Mouse (Mus musculus): ENCODE data around the gene Aqp8.

The Aqp8 gene

DNA sequence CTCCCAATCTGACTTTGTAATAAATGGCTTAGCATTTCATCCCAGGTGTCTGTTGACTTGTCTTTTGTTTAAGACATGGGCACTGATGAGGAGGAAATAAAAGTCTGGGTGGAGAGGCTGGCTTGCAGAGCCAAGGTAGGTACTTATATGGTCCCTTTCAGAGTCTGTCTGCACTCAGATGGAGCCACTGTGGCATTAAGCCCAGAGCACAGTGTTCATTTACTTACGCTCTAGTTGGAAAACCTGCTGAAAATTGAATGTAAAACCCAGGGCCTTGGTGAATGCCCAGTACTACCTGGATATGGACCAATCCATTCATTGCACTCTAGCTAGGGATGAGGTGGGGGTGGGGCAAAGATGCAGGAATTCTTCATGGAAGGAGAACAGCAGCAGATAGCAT is 5.9 kb downstream of the Aqp8 start:
- no peak for DNase-seq (ENCODE audit: low read depth in 2 of 2, low spot score in 2 of 2)

DNA sequence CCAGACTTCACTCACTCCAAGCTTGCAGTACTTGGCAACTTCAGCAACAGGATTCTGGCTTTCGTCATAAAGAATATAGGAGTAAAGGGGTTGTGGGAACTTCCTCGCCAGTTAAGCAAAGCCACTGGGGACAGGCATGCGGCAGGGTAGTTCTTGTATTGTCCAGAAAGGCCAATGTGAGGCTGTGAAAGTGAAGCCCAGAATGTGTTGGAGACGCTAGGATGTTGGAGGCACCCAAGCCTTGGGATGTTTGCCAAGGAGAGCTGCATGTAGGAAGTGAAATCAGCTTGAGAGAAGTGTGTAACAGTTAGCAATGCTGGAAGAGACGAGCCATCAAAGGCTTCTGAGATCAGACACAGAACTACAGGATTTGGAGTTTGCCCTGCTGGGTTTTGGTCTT is 25.6 kb downstream of the Aqp8 start:
- DNase-seq (ENCODE audit: low read depth in 2 of 2, low spot score in 2 of 2), result no peak

DNA sequence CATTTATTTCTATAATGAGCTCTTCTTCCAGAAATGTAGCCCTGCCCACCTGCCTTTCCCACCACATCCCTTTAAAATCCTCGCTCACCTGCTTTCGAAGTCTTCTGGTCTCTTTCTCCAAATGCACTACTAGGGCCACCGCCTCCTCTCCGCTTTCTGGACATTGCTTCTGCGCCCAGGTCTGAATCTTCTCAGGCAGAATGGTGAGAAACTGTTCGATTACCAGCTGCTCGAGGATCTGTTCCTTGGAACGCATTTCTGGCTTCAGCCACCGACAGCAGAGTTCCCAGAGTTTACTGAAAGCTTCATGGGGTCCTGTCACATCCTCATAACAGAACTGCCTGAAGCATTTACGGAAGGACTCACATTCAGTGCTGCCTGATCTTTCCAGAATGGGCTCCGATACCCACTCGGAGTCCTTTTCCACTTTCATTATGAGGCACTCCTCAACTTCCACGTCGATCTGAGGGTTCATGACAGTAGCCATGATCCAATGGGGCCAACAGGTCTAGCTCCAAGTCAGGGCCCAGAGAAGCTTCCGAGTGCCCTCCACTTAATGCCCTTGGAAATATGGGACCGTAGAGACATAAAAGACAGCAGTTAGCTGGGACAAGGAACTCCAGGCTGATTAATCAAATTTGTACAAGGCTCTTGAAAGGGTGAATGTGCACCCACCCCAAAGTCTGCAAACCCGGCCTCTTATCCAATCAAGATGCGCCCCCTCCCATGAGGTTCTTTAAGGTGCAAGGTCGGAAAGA is 37.6 kb downstream of the Aqp8 start:
- no peak for DNase-seq (ENCODE audit: low read depth in 2 of 2, low spot score in 2 of 2)

- no peak for DNase-seq (ENCODE audit: low read depth in 2 of 2, low spot score in 2 of 2)
Observed at GRCm38 (mm10) chr7:123500239-123501219, 38.4 kb downstream of the Aqp8 start, which contains the start of gene Zkscan2. TSS of gene Zkscan2 (minus strand) at chr7:123500449.

DNA sequence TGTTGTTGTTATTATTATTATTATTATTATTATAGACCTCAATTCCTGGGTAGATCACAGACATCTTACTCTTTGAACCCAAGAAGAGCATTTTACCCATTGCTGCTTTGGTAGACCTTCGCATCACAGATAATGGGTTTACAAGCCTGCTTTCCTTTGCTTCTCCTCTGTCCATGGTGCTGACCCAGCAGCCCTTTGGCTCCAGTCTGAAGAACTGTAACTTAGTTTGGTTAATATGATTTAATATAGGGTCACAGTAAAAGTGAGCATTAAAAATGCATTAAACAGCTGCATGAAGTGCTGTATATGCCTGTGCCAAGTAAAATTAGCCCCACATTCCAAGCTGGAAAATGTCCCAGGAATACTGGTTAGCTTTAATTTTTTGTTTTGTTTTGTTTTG is 41.3 kb downstream of the Aqp8 start:
- DNase-seq (ENCODE audit: low read depth in 2 of 2, low spot score in 2 of 2), result no peak

DNA sequence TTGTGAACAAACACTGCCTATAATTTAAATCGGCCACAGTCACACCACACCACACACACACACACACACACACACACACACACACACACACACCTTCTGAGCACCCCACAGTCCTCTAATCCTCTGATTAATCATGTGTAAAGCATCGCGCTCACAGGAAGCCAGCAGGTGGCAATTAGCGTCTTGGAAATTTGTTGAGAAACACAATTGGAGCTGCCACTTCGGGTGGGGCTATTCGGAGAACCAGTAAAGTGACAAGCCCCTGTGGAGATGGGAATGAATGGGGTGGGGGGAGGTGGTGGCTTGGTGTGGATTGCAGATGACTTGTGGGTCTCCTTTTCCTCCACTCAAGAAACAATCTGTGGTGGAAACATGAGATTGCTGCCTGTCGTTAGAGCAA is 45.9 kb downstream of the Aqp8 start:
- no peak for DNase-seq (ENCODE audit: low read depth in 2 of 2, low spot score in 2 of 2)

Measured in CD8-positive naive resting alpha-beta T cell, adult 2 months (primary cell).